14 mouse cellular contexts compared by ENCODE assay signal in genomic region chr14:86441895-86442679, GRCm38 (mm10).
"Had no signal": no experiment of that assay in that cellular context is flagged by ENCODE, and none has a peak within 500 bp of the region (broad histone marks: within the 10 kb centered on the region; RNA-seq: fewer than 3 reads in every experiment).

No protein-coding gene starts in this region.

- H3K4me3 ChIP-seq: limb, embryonic 15.5 days; liver, embryonic 12.5 days; midbrain, embryonic 10.5 days; myocyte; neural tube, embryonic 15.5 days had no signal

- DNase-seq: kidney, adult 18-20 months; kidney, postnatal 10 days; kidney, postnatal 4 days; lung, embryonic 14.5 days; lung, postnatal 10 days; lung, postnatal 4 days; thymus, adult 18-20 months; thymus, postnatal 14 days had no signal

- H3K4me1 ChIP-seq: limb, embryonic 15.5 days; liver, embryonic 12.5 days; neural tube, embryonic 15.5 days had no signal

- H3K27ac ChIP-seq: limb, embryonic 15.5 days; liver, embryonic 12.5 days; midbrain, embryonic 10.5 days; neural tube, embryonic 15.5 days; stomach, postnatal 0 days had no signal

- H3K4me2 ChIP-seq: limb, embryonic 15.5 days; liver, embryonic 12.5 days; lung, embryonic 14.5 days; neural tube, embryonic 15.5 days had no signal

- H3K27me3 ChIP-seq: limb, embryonic 15.5 days; liver, embryonic 12.5 days; neural tube, embryonic 15.5 days had no signal

- ATAC-seq: liver, embryonic 12.5 days had no signal

- H3K36me3 ChIP-seq: limb, embryonic 15.5 days; liver, embryonic 12.5 days; midbrain, embryonic 10.5 days; neural tube, embryonic 15.5 days had no signal

- H3K9me3 ChIP-seq: limb, embryonic 15.5 days; liver, embryonic 12.5 days; midbrain, embryonic 10.5 days; neural tube, embryonic 15.5 days had no signal

- H3K9ac ChIP-seq: limb, embryonic 15.5 days; liver, embryonic 12.5 days; lung, embryonic 14.5 days; neural tube, embryonic 15.5 days had no signal
